Mouse (Mus musculus) forebrain, embryonic 13.5 days (tissue): ENCODE results near the gene Aldoc. TPM values are rescaled to one million over a fixed set of nuclear protein-coding genes. Genes with fewer than 3 reads are reported as not detected.
A peak's percentile ranks its signal among the peaks of the same experiment; 100 is the strongest.

ENCODE experiments used
- ATAC-seq: fragments of 200-750 bp; cut with Nextera tagmentation; 2 replicates; pipeline ENCODE4 v1.8.0; 2017
- H3K27ac ChIP-seq: fragments of 300-500 bp; sonication (generic); 2 replicates; pipeline ENCODE4 v1.5.1; 2015; ENCODE audit warnings: inconsistent platforms, mild to moderate bottlenecking, moderate library complexity
- H3K27me3 ChIP-seq: fragments of 300-500 bp; sonication (generic); 2 replicates; pipeline ENCODE4 v1.6.1; 2015; ENCODE audit warnings: mild to moderate bottlenecking, inconsistent platforms
- H3K36me3 ChIP-seq: fragments of 300-500 bp; sonication (generic); 2 replicates; pipeline ENCODE4 v1.6.1; 2015; ENCODE audit warnings: mild to moderate bottlenecking, inconsistent platforms; ENCODE audit not compliant: poor library complexity, severe bottlenecking
- H3K4me1 ChIP-seq: fragments of 300-500 bp; sonication (generic); 2 replicates; pipeline ENCODE4 v1.6.1; 2015; ENCODE audit warnings: inconsistent platforms
- H3K4me2 ChIP-seq: fragments of 300-500 bp; sonication (generic); 2 replicates; pipeline ENCODE4 v1.6.1; 2015; ENCODE audit warnings: inconsistent platforms, mild to moderate bottlenecking, moderate library complexity
- H3K4me3 ChIP-seq: fragments of 300-500 bp; sonication (generic); 2 replicates; pipeline ENCODE4 v1.5.1; 2015; ENCODE audit warnings: mild to moderate bottlenecking, inconsistent platforms
- H3K9ac ChIP-seq: fragments of 300-500 bp; sonication (generic); 2 replicates; pipeline ENCODE4 v1.6.1; 2015; ENCODE audit warnings: mild to moderate bottlenecking, inconsistent platforms
- H3K9me3 ChIP-seq: fragments of 300-500 bp; sonication (generic); replicated peaks from 2 replicates; pipeline ENCODE4 v1.6.1; 2016; ENCODE audit warnings: inconsistent platforms
- WGBS: fragments of 180-500 bp; shearing (Covaris S2); methylation state at CpG from one replicate; pipeline ENCODE4 v1.1.7; 2015; 5-methylcytosine and 5-hydroxymethylcytosine counted together
- polyA plus RNA-seq: library from polyadenylated mRNA; unstranded; fragments of >200 nt; fragmentation: Nextera tagmentation; extraction: Ambion mirVana; gene quantifications from 2 replicates; pipeline ENCODE4 v1.2.1, GENCODE M21; 2015

The Aldoc gene
- polyA plus RNA-seq, 1 experiment from 2014 or later = 142 TPM

GRCm38 (mm10) chr11:78341702-78342101 is 18.9 kb downstream of the Aldoc start:
- no peak for ATAC-seq
- no peak overlapping the region for H3K4me3 ChIP-seq
- H3K9ac ChIP-seq = no peak overlapping the region
- peaks cover 35% of the 10 kb centered on the region for H3K4me1 ChIP-seq
- H3K27me3 ChIP-seq = no peaks in the 10 kb centered on the region
- peaks cover 50% of the 10 kb centered on the region for H3K36me3 ChIP-seq
- 89% methylated on average over 12 of the region's 12 CpGs for WGBS
- no peaks in the 10 kb centered on the region for H3K9me3 ChIP-seq
- no peak overlapping the region for H3K27ac ChIP-seq
- no peak overlapping the region for H3K4me2 ChIP-seq

GRCm38 (mm10) chr11:78343381-78344327 is 20.9 kb downstream of the Aldoc start, which contains the start of gene Unc119:
Gene Unc119 (plus strand): TSS chr11:78343482.
- H3K4me2 ChIP-seq = peak within 1 kb of the TSS; percentile 72
- H3K36me3 ChIP-seq = peaks cover 46% of the 10 kb centered on the region
- peak within 1 kb of the TSS; percentile 97 for H3K9ac ChIP-seq
- peak within 1 kb of the TSS; percentile 87 for H3K4me3 ChIP-seq
- H3K4me1 ChIP-seq = peaks cover 41% of the 10 kb centered on the region
- ATAC-seq = peak; percentile 87
- H3K9me3 ChIP-seq = no peaks in the 10 kb centered on the region
- WGBS = under 1% methylated on average over 45 of the region's 66 CpGs
- no peaks in the 10 kb centered on the region for H3K27me3 ChIP-seq
- H3K27ac ChIP-seq = peak within 1 kb of the TSS; percentile 83

- Histone ChIP-seq H3K4me1 (peaks cover 41% of the 10 kb centered on the region), H3K4me2 (peak overlapping the region; percentile 72), H3K36me3 (peaks cover 46% of the 10 kb centered on the region), H3K27ac (peak overlapping the region; percentile 83), H3K9ac (peak overlapping the region; percentile 97), H3K27me3 (no peaks in the 10 kb centered on the region), H3K4me3 (peak overlapping the region; percentile 87), H3K9me3 (no peaks in the 10 kb centered on the region)
- no peak for ATAC-seq
- WGBS = 82% methylated on average over 6 of the region's 6 CpGs
These were observed 21.6 kb downstream of the Aldoc start for GRCm38 (mm10) chr11:78344328-78344889.

DNA sequence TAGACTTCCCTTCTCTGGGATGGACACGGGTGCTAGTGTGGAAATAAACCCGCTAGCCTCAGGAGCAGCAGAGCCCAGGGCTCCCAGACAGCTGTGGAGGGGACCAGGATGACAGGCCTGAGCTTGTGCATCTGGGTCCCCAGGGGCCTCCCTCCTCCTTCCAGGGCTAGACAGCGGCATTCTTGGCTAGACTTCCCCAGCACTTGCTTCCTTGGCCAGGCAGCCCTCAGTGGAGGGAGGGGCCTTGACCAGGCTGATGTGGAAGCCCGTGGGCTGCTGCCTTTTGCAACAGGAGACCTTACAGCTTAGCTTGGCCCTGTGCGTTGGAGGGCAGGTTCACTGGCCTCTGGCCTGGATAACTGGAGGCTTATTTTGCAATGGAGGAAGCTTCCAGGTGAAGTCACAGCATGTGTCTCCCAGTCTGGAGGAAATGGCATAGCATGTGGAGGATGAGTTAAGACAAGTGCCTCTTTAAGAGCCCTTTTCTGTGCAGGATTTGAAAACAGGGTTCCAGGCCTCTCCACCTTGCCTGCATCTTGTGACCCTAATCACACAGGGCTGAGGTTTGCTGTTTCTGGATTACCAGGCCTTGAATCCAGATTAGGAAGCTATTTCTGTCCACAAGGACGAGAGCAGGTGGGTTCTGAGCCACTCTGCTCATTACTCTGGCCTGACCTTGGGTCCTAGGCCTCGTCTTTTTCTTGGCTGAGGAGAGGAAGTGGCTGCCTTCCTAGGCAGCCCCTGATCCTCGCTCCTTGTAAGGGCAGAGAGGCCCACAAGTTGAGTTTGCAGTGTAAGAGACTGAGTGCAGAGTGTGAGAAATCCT is 22.3 kb downstream of the Aldoc start:
- Histone ChIP-seq H3K9me3 (no peaks in the 10 kb centered on the region), H3K4me3 (peak overlapping the region; percentile 87; the same call in 1 of the 2 replicates), H3K4me2 (peak overlapping the region; percentile 72), H3K4me1 (peaks cover 41% of the 10 kb centered on the region), H3K27me3 (no peaks in the 10 kb centered on the region), H3K9ac (peak overlapping the region; percentile 50), H3K36me3 (peaks cover 41% of the 10 kb centered on the region), H3K27ac (peak overlapping the region; percentile 14)
- ATAC-seq = no peak
- 63% methylated on average over 8 of the region's 8 CpGs for WGBS

DNA sequence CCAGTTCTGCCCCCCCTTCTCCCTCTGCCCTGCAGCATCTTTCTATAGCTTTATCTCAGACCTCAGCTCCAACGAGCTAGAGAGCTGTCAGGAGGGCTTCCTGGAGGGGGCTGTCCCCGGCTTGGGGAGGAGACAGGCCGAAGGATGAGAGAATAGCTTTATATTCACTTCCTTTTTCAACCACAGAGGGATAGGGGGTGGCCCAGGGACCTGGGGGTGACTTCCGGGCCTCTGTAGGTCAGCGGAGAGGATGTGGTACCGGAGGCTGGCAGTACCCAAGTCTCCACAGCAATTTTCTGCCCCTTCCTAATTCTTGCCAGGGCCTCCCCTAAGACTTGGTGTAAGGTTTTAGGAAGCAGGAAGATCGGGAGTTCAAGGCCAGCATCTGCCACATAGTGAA is 23.0 kb downstream of the Aldoc start:
- Histone ChIP-seq H3K27me3 (no peaks in the 10 kb centered on the region), H3K27ac (no peak overlapping the region), H3K4me1 (peaks cover 41% of the 10 kb centered on the region), H3K9ac (no peak overlapping the region; the same call in 1 of the 2 replicates), H3K36me3 (peaks cover 34% of the 10 kb centered on the region), H3K4me3 (no peak overlapping the region), H3K4me2 (no peak overlapping the region), H3K9me3 (no peaks in the 10 kb centered on the region)
- WGBS = 77% methylated on average over 7 of the region's 7 CpGs
- no peak for ATAC-seq

DNA sequence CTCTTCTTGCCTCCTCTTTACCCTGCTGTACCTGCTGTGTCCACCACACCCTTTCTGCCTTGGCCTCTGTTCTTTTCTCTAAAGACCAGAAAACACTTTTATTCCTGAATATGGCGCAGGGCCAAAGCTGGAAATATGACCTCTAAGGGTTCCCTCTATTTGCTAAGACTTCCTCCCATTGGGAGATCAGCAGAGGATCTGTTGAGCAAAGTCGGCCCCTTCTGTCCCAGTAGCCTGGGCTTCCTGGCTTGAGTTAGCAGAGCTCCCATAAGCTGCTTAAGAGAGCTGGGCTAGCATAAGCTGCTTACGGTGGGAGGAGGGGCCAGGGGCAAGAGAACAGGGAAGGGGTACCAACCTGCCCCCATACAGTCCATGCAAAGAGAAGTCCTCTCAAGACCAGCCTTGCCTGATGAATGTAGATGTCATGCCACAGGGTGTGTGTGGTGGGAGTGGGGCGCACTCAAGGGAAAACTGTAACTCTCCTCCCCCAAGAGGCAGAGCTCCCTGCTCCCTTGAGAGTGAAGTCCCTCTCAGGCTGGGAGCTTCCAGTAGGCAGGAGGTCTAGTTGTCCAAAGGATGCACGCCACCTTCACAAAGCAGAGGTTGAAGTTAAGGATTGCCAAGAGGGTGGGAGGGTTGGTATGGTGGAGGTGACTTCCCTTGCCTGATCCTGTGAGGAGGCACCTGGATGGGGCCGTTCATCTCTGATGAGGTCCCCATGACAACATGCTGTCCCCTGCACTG is 23.7 kb downstream of the Aldoc start:
- Histone ChIP-seq H3K4me3 (no peak overlapping the region), H3K27me3 (no peaks in the 10 kb centered on the region), H3K27ac (no peak overlapping the region), H3K36me3 (peaks cover 27% of the 10 kb centered on the region), H3K9ac (peak overlapping the region; percentile 14; the same call in 1 of the 2 replicates), H3K4me2 (no peak overlapping the region), H3K9me3 (no peaks in the 10 kb centered on the region), H3K4me1 (peaks cover 41% of the 10 kb centered on the region)
- WGBS = 73% methylated on average over 6 of the region's 6 CpGs
- ATAC-seq = no peak

DNA sequence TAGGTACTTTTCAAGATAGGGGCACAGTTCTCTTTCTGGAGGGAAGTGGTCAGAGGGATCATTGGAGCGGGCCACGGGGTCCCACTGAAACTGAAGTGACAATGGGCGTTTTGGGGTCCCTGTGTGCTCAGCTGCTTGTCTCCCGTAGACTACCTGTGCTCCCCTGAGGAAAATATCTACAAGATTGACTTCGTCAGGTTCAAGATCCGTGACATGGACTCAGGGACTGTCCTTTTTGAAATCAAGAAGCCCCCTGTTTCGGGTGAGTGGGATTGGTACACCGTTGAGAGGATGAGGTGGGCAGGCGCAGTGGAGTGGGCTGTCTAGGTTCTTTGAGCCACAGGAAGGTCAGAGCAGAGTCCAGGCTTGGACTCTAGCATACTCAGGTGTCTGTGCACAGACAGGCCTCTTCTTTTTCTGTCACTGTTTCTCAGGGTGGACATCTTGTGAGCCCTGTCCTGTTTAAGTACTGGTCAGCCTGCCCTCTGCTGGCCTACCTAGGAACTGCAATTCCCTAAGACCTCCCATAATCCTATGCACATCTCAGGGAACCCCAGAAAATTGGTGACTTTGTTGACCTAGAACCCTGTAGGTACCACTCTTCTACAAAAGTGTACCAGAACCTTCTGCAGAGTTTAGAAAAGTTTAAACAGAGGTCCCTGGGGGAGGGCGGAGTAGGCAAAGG is 24.4 kb downstream of the Aldoc start:
- H3K27me3 ChIP-seq = no peaks in the 10 kb centered on the region
- ATAC-seq = no peak
- H3K4me1 ChIP-seq = peaks cover 41% of the 10 kb centered on the region
- no peak overlapping the region for H3K4me2 ChIP-seq
- no peak overlapping the region for H3K9ac ChIP-seq
- H3K36me3 ChIP-seq = peaks cover 23% of the 10 kb centered on the region
- H3K27ac ChIP-seq = no peak overlapping the region
- no peaks in the 10 kb centered on the region for H3K9me3 ChIP-seq
- WGBS = 89% methylated on average over 10 of the region's 10 CpGs
- no peak overlapping the region for H3K4me3 ChIP-seq

- Histone ChIP-seq H3K4me2 (no peak overlapping the region), H3K27me3 (no peaks in the 10 kb centered on the region), H3K9me3 (no peaks in the 10 kb centered on the region), H3K9ac (no peak overlapping the region), H3K4me1 (peaks cover 38% of the 10 kb centered on the region), H3K36me3 (peaks cover 23% of the 10 kb centered on the region), H3K27ac (no peak overlapping the region), H3K4me3 (no peak overlapping the region)
- WGBS = 86% methylated on average over 9 of the region's 9 CpGs
- ATAC-seq = no peak
These were observed 25.1 kb downstream of the Aldoc start for GRCm38 (mm10) chr11:78347908-78348307.

DNA sequence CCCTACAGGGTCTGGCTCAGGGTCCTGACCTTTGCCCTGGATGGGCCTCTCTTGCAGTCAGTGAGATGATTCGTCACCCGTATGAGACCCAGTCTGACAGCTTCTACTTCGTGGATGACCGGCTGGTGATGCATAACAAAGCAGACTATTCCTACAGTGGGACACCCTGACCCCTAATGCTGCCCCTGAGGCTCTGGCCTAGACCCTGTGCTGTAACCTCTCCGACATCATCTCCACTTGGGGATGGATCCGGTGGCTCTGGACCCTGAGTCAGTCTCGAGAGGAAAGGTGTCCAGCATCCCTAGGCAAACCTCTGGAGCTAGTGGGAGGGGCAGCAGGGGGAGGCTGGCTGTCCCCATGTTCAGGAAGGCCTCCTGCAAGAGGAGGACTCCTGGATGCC is 25.7 kb downstream of the Aldoc start:
- H3K4me2 ChIP-seq = no peak overlapping the region
- WGBS = 87% methylated on average over 7 of the region's 7 CpGs
- H3K27ac ChIP-seq = no peak overlapping the region
- H3K4me1 ChIP-seq = peaks cover 34% of the 10 kb centered on the region
- no peaks in the 10 kb centered on the region for H3K9me3 ChIP-seq
- ATAC-seq = no peak
- H3K9ac ChIP-seq = no peak overlapping the region
- peaks cover 23% of the 10 kb centered on the region for H3K36me3 ChIP-seq
- H3K4me3 ChIP-seq = no peak overlapping the region
- no peaks in the 10 kb centered on the region for H3K27me3 ChIP-seq

GRCm38 (mm10) chr11:78349441-78350358 is 26.9 kb downstream of the Aldoc start:
- WGBS = 90% methylated on average over 4 of the region's 4 CpGs
- H3K27ac ChIP-seq = no peak overlapping the region
- H3K36me3 ChIP-seq = peaks cover 23% of the 10 kb centered on the region
- H3K4me2 ChIP-seq = no peak overlapping the region
- H3K27me3 ChIP-seq = no peaks in the 10 kb centered on the region
- ATAC-seq = no peak
- H3K9me3 ChIP-seq = no peaks in the 10 kb centered on the region
- H3K4me1 ChIP-seq = peaks cover 25% of the 10 kb centered on the region
- no peak overlapping the region for H3K9ac ChIP-seq
- H3K4me3 ChIP-seq = no peak overlapping the region
